Mouse (Mus musculus) myocyte (in vitro differentiated cells): ENCODE results near the gene Tmem191c. TPM values are rescaled to one million over a fixed set of nuclear protein-coding genes. Genes with fewer than 3 reads are reported as not detected.

Experiments used
- H3K27me3 ChIP-seq: one replicate; pipeline ENCODE4 v1.6.1; 2011; ENCODE audit not compliant: control insufficient read depth, insufficient read depth, insufficient read length
- H3K36me3 ChIP-seq: one replicate; pipeline ENCODE4 v1.6.1; 2011; ENCODE audit not compliant: control insufficient read depth, insufficient read depth
- H3K4me2 ChIP-seq: one replicate; pipeline ENCODE4 v1.6.1; 2011; ENCODE audit warnings: low read depth, control low read depth
- H3K4me3 ChIP-seq: one replicate; pipeline ENCODE4 v1.5.1; 2011; ENCODE audit warnings: mild to moderate bottlenecking, control low read depth, moderate library complexity
- H3K79me2 ChIP-seq: one replicate; pipeline ENCODE4 v1.6.1; 2011; ENCODE audit not compliant: control insufficient read depth, insufficient read depth
- H3ac ChIP-seq: one replicate; pipeline ENCODE4 v1.6.1; 2011; ENCODE audit not compliant: control insufficient read depth, insufficient read length
- CEBPB ChIP-seq: IDR thresholded peaks from 2 replicates; pipeline ENCODE4 v1.6.1; 2011; ENCODE audit warnings: mild to moderate bottlenecking, moderate library complexity; ENCODE audit not compliant: poor library complexity, insufficient read depth, severe bottlenecking
- E2F4 ChIP-seq: IDR thresholded peaks from one replicate; pipeline ENCODE4 v1.6.1; 2011; ENCODE audit warnings: mild to moderate bottlenecking, control low read depth, moderate library complexity; ENCODE audit not compliant: insufficient read depth
- MAX ChIP-seq: IDR thresholded peaks from one replicate; pipeline ENCODE4 v1.6.1; 2011; ENCODE audit warnings: low read depth, mild to moderate bottlenecking, control low read depth
- MYOD1 ChIP-seq, 3 experiments: IDR thresholded peaks; one replicate each; pipeline ENCODE4 v1.6.1; 2011; ENCODE audit warnings: control low read depth in 2 of 3, low read depth in 2 of 3, mild to moderate bottlenecking in 2 of 3, moderate library complexity in 1 of 3; ENCODE audit not compliant: insufficient read length in 2 of 3, control insufficient read depth in 1 of 3
- MYOG ChIP-seq, 3 experiments: IDR thresholded peaks; one replicate each; pipeline ENCODE4 v1.6.1; 2011; ENCODE audit warnings: control low read depth in 2 of 3, low read depth in 2 of 3, mild to moderate bottlenecking in 2 of 3; ENCODE audit not compliant: insufficient read length in 2 of 3, control insufficient read depth in 1 of 3, insufficient read depth in 1 of 3
- POLR2A ChIP-seq: IDR thresholded peaks from one replicate; pipeline ENCODE4 v1.6.1; 2011; ENCODE audit warnings: low read depth, mild to moderate bottlenecking, control low read depth, moderate library complexity; ENCODE audit not compliant: insufficient read length
- POLR2AphosphoS2 ChIP-seq: IDR thresholded peaks from one replicate; pipeline ENCODE4 v1.6.1; 2011; ENCODE audit warnings: low read depth, control low read depth; ENCODE audit not compliant: insufficient read length
- REST ChIP-seq: IDR thresholded peaks from one replicate; pipeline ENCODE4 v1.6.1; 2011; ENCODE audit warnings: mild to moderate bottlenecking, control low read depth, moderate library complexity; ENCODE audit not compliant: insufficient read depth, insufficient read length
- SRF ChIP-seq: IDR thresholded peaks from one replicate; pipeline ENCODE4 v1.6.1; 2011; ENCODE audit warnings: low read depth; ENCODE audit not compliant: control insufficient read depth, insufficient read length
- TCF12 ChIP-seq: IDR thresholded peaks from one replicate; pipeline ENCODE4 v1.6.1; 2011; ENCODE audit warnings: mild to moderate bottlenecking, control low read depth; ENCODE audit not compliant: poor library complexity, insufficient read depth, severe bottlenecking
- TCF3 ChIP-seq: IDR thresholded peaks from one replicate; pipeline ENCODE4 v1.6.1; 2011; ENCODE audit warnings: low read depth, control low read depth; ENCODE audit not compliant: insufficient read length
- USF1 ChIP-seq: IDR thresholded peaks from one replicate; pipeline ENCODE4 v1.6.1; 2011; ENCODE audit warnings: low read depth, mild to moderate bottlenecking, control low read depth, moderate library complexity
- polyA plus RNA-seq: library from polyadenylated mRNA; unstranded; fragments of >200 nt; fragmentation: generic; extraction: Trizol; gene quantifications from one replicate; pipeline ENCODE4 v1.2.1, GENCODE M21; 2012; ENCODE audit warnings: missing spikeins

The Tmem191c gene
- polyA plus RNA-seq, 1 experiment, result 2.7 TPM

DNA sequence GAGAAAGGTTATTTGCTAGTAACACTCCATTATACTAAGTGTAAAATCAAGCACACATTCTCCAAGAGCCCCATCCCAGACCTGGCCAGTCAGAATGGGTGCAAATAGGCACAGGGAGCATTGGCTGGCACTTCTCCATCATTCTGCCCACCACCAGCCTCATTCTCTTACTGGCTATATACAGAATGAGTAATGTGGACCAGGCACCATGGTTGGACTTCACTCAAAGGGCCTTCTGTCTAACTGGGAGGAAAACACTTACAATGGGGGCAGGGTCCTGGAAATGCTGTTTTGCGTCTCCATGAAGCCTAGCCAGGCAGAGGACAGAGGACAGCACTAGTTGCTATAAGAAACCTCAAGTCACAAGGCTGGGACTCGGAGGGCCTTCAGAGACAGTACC lies 50.2 kb downstream of the Tmem191c start:
- TF ChIP-seq SRF (no peak), POLR2A (no peak), POLR2AphosphoS2 (no peak), MYOD1 (IDR thresholded peaks at IDR 0.05; ENCODE audit: control insufficient read depth in 1 of 3, insufficient read length in 2 of 3, low read depth in 2 of 3) (no peak), REST (no peak), TCF12 (no peak)
- H3K36me3 ChIP-seq, result peaks cover 6% of the 10 kb centered on the region

DNA sequence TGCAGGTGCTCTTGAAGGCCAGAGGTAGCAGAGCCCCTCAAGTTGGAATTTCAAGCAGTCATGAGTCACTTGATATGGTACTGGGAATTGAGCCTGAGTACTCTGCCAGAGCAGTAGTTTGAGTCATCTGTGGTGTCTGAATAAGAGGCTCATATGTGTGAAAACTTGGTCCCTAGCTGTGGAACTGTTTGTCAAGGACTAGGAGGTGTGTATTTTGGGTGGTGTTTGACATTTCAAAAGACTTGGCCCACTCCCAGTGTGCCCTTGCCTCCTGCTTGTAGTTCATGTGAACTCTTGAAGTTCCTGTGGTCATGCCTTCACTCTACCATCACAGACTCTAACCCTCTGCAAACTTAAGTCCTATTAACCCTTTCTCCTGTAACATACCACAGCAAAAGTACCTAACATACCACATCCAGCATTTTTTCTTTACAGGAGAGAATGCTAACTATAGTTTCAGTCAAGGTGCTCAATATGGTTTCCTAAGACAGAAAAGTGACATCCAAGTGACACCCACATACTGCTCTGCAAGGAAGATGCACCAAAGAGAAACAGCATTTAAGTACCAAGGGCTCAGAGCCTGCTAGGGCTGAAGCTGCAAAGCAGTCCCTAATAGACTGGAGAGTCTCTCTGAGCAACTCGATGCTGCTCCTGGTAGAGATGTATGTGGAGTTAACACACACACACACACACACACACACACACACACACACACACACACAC lies 54.1 kb downstream of the Tmem191c start:
- Histone ChIP-seq H3ac (no peak overlapping the region), H3K27me3 (no peaks in the 10 kb centered on the region), H3K4me3 (no peak overlapping the region), H3K36me3 (no peaks in the 10 kb centered on the region), H3K4me2 (no peak overlapping the region), H3K79me2 (no peaks in the 10 kb centered on the region)
- TF ChIP-seq CEBPB, result no peak
- TF ChIP-seq MYOG (IDR thresholded peaks at IDR 0.05; ENCODE audit: control insufficient read depth in 1 of 3, insufficient read depth in 1 of 3, insufficient read length in 2 of 3, low read depth in 2 of 3), result no peak
- TF ChIP-seq POLR2A, result no peak
- no peak for TF ChIP-seq USF1
- no peak for TF ChIP-seq SRF
- no peak for TF ChIP-seq TCF12
- TF ChIP-seq MYOD1 (IDR thresholded peaks at IDR 0.05; ENCODE audit: control insufficient read depth in 1 of 3, insufficient read length in 2 of 3, low read depth in 2 of 3), result no peak
- TF ChIP-seq POLR2AphosphoS2, result no peak
- TF ChIP-seq REST, result no peak
- TF ChIP-seq TCF3, result no peak
- TF ChIP-seq E2F4, result no peak
- no peak for TF ChIP-seq MAX

More for the DNA sequence above, 50.2 kb downstream of the Tmem191c start:
- H3K4me3 ChIP-seq, result no peak overlapping the region
- no peak overlapping the region for H3ac ChIP-seq
- no peak overlapping the region for H3K4me2 ChIP-seq
- no peaks in the 10 kb centered on the region for H3K27me3 ChIP-seq
- H3K79me2 ChIP-seq, result no peaks in the 10 kb centered on the region

DNA sequence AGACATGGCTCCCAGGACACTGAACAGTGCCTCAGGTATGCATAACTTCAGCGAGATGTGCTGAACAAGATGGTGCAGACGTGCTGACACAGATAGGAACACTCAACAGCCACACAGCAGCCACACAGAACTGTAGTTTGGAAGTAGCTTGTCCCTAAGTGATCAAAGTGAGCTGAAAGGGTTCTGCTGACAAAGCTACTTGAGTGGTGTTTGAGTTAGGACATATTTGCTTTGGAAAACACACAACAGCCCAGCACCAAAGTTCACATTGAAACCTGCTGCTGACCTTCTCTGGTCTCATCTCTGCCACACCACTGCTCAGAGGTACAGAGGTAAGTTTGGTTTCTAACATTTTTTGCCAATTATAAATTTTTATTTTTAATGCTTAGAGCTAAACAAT lies 55.2 kb downstream of the Tmem191c start, which contains the start of gene Serpind1:
TSS of gene Serpind1 (plus strand) at position 256 of the 400 bp plus-strand sequence.
- no peaks in the 10 kb centered on the region for H3K36me3 ChIP-seq
- no peak within 1 kb of the TSS for H3K4me3 ChIP-seq
- H3K4me2 ChIP-seq, result no peak within 1 kb of the TSS
- no peaks in the 10 kb centered on the region for H3K79me2 ChIP-seq
- no peak for TF ChIP-seq CEBPB
- no peak for TF ChIP-seq POLR2AphosphoS2
- no peak for TF ChIP-seq SRF
- no peak for TF ChIP-seq TCF3
- no peak for TF ChIP-seq POLR2A
- TF ChIP-seq USF1, result no peak
- TF ChIP-seq E2F4, result no peak
- no peak for TF ChIP-seq REST
- TF ChIP-seq TCF12, result no peak
- no peak for TF ChIP-seq MYOD1 (IDR thresholded peaks at IDR 0.05; ENCODE audit: control insufficient read depth in 1 of 3, insufficient read length in 2 of 3, low read depth in 2 of 3)
- H3ac ChIP-seq, result no peak within 1 kb of the TSS
- H3K27me3 ChIP-seq, result no peaks in the 10 kb centered on the region

DNA sequence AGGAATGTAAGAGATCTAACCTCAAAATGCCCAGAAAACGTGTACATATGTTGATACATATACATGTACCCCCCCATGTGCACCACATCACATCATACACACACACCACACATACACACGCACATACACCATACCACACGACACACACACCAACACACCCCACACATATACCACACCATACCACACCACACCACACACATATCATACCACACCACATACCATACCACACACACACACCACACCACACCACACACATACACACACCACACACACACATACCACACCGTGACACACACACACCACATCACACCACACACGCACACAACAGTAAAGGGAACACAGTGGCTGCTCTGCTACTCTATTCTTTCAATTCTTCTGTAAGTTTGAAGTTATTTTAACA lies 56.0 kb downstream of the Tmem191c start:
- H3K79me2 ChIP-seq, result no peaks in the 10 kb centered on the region
- no peak for TF ChIP-seq MYOG (IDR thresholded peaks at IDR 0.05; ENCODE audit: control insufficient read depth in 1 of 3, insufficient read depth in 1 of 3, insufficient read length in 2 of 3, low read depth in 2 of 3)
- no peak for TF ChIP-seq E2F4
- TF ChIP-seq USF1, result no peak
- no peak for TF ChIP-seq POLR2AphosphoS2
- TF ChIP-seq MYOD1 (IDR thresholded peaks at IDR 0.05; ENCODE audit: control insufficient read depth in 1 of 3, insufficient read length in 2 of 3, low read depth in 2 of 3), result no peak
- no peak for TF ChIP-seq MAX
- no peak for TF ChIP-seq POLR2A
- no peak for TF ChIP-seq SRF
- TF ChIP-seq TCF12, result no peak
- TF ChIP-seq TCF3, result no peak
- no peak for TF ChIP-seq REST
- no peak for TF ChIP-seq CEBPB
- no peak overlapping the region for H3ac ChIP-seq
- H3K4me2 ChIP-seq, result no peak overlapping the region
- H3K36me3 ChIP-seq, result no peaks in the 10 kb centered on the region
- no peak overlapping the region for H3K4me3 ChIP-seq
- H3K27me3 ChIP-seq, result no peaks in the 10 kb centered on the region

Other genes with a start within 250 kb of the Tmem191c start
- 2.7 TPM for gene Ypel1, start 206.4 kb upstream of the Tmem191c start, polyA plus RNA-seq
- 48.5 TPM for gene Ppil2, start 164.8 kb upstream of the Tmem191c start, polyA plus RNA-seq
- gene 2610318N02Rik, start 150.9 kb upstream of the Tmem191c start, polyA plus RNA-seq, result 13.5 TPM
- gene Sdf2l1, start 143.7 kb upstream of the Tmem191c start, polyA plus RNA-seq, result 17.3 TPM
- 8.2 TPM for gene Ydjc, start 131.5 kb upstream of the Tmem191c start, polyA plus RNA-seq
- 0.17 TPM for gene Ccdc116, start 128.8 kb upstream of the Tmem191c start, polyA plus RNA-seq
- 124 TPM for gene Ube2l3, start 73.4 kb upstream of the Tmem191c start, polyA plus RNA-seq
- gene Rimbp3, start 67.5 kb upstream of the Tmem191c start, polyA plus RNA-seq, result 0.07 TPM
- 1.1 TPM for gene Hic2, start 42.5 kb upstream of the Tmem191c start, polyA plus RNA-seq
- 0.10 TPM for gene Serpind1, start 55.3 kb downstream of the Tmem191c start, polyA plus RNA-seq
- gene Snap29, start 129.9 kb downstream of the Tmem191c start, polyA plus RNA-seq, result 12.0 TPM
- gene Pi4ka, start 130.2 kb downstream of the Tmem191c start, polyA plus RNA-seq, result 37.8 TPM
- 14.8 TPM for gene Crkl, start 175.9 kb downstream of the Tmem191c start, polyA plus RNA-seq
- gene Aifm3, start 213.5 kb downstream of the Tmem191c start, polyA plus RNA-seq, result 0.02 TPM
- 84.7 TPM for gene Lztr1, start 232.6 kb downstream of the Tmem191c start, polyA plus RNA-seq